Mouse (Mus musculus) layer of hippocampus, postnatal 25 days (tissue): Measurements from ENCODE around the gene Stard13. TPM values are rescaled to one million over a fixed set of nuclear protein-coding genes. Genes with fewer than 3 reads are reported as not detected.

Experiments used
- DNase-seq, 2 experiments: peaks; one replicate each; pipeline ENCODE4 v3.0.0; 2022; ENCODE audit warnings: mixed read lengths in 2 of 2, low spot score in 1 of 2; ENCODE audit errors: extremely low spot score in 1 of 2
- total RNA-seq, 2 experiments: library from RNA; stranded (reverse); gene quantifications; 2 replicates each; pipeline ENCODE4 v1.2.3; 2021

The Stard13 gene
- total RNA-seq, 2 experiments from 2014 or later: 17.6 to 20.6 TPM

DNA sequence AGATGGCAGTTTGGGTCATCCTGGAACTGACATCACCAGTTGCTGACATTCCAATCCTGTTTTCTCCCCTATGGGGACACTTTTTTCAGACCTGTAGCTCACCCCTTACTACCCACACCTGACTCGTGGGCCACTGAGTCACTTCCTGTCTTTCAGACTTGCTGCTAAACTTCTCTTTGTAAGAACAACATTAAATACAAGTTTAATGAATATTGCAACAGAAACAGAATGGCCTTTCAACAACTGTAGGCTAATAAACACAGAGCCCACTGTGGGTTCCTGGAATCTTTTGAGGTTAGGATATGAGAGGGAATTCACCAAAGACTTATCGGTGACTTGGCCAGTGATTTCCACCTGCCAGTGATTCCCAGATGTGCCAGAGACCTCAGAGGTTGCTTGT is 123.8 kb downstream of the Stard13 start:
- no peak for DNase-seq

- no peak for DNase-seq
These were observed 124.7 kb downstream of the Stard13 start for GRCm38 (mm10) chr5:151108955-151109354.

GRCm38 (mm10) chr5:151108291-151108897 is 125.2 kb downstream of the Stard13 start:
- DNase-seq: no peak

DNA sequence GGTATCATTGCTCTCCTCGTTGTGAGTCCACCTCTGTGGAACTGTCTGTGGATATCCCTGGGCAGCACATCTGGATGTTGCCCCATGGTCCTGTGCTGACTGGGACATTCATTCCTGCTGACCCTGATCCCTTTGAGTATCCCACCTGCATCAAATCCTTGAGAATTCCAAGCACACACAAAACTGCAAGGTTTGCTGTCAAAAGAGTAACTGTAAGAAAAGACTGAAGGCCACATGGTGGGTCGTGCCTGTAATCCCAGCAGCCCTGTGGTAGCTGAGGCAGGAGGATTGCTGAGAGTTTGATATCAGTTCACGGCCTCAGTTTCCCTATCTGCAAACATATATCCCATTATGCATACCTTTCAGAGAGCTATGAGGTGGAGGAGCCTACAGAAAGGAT is 126.8 kb downstream of the Stard13 start:
- no peak for DNase-seq

GRCm38 (mm10) chr5:151105054-151105971 is 128.3 kb downstream of the Stard13 start:
- no peak for DNase-seq

DNA sequence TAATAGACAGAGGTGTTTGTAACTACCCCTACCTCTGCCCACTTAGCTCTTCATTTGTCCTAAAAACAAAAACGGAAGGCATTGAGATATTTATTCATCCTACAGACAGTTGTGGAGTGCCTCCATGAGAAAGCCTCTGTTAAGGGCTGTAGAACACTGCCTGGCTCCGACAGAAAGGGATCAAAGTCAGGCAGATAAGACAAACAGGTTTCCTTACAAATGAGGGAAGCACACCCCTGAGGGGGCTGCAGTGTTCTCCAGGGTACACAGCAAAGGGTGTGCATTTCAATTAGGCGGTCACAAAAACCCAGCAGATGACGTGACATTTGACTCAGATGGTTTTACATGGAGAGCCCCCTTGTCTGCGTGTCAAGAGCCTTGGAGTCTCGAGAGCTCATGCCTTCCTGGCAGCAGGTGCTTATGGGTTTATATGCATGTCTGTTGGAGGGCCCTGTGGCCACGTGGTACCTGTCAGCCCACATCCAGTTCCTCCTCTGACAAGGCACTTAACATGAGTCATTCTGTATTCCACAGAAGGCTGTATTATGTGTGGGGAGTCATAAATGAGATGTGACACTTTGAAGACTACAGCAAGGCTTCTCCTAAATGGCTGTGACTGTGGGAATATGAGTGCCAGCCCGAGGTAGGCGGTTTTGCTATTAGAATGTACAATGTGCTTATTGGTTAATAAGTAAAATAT is 129.1 kb downstream of the Stard13 start:
- no peak for DNase-seq

GRCm38 (mm10) chr5:151103284-151103683 is 130.4 kb downstream of the Stard13 start:
- no peak for DNase-seq

- no peak for DNase-seq
These were observed 131.4 kb downstream of the Stard13 start for GRCm38 (mm10) chr5:151102262-151102661.

DNA sequence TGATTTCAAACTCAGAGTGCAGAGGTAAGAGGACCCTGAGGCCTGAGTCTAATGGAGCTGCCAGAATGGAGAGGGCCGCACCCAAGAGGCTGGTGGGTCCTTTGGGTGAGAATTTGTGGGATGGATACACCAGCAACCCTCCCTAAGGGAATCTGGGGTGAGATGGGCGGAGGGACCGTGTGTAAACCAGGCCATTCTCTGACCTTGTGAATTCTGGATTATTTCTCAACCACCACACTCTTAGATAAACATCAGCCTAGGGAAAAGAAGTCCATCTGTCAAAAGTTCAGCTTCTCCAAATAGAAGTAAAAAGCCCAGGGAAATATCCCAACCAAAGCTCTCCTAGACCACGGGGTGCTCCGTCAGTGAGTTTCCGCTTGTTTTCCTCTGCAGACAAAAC is 137.6 kb downstream of the Stard13 start:
- DNase-seq: no peak

DNA sequence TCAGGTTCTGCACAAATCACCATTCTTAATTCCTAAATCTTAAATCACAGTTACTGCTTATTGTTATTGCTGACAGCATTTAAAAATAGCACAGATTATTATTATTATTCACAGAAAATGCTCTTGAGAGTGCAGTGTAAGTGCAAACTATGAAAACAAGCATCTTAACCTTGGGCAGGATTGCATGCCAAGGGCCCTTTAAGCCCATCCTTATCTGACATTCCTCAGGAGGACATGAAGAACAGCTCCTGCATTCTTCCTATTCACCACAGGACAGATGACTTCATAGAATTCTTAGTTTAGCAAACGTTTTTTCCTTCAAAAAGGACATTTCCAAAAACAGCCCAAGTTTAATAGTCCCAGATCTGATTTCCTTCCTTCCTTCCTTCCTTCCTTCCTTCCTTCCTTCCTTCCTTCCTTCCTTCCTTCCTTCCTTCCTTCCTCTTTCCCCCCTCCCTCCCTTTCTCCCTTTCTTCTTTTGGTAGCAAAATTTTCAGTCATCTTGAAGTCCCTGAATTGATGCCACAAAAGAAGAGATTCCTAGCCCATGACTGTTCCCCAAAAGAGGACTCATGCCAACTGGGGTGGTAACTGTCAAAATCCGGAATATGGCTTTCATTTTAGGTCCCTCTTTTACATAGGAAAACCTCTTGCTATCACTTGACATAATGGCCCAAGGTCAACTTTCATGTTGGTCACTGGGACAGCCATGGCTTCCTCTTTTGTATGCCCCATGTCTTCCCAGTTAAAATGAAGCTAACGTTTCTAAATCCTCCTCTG is 140.6 kb downstream of the Stard13 start:
- no peak for DNase-seq

GRCm38 (mm10) chr5:151090996-151091395 is 142.6 kb downstream of the Stard13 start:
- DNase-seq: no peak

DNA sequence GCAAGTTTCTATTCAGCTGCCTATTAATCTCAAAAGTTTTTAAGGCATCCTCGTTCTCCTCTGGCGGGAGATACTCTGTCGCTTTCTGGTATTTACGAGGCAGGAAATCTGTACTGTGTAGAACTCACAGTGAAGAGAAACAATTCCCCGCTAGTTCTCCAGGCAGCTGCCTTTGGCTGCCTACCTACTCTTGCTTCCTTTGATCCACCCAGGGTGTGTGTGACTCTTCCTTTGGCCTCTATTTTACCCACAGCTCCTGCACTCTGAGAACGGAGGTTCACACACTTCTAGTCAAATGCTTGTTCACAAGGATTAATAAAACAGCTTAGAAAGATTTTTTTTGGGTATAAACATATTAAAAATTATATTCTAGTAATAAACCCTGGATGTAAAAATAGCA is 144.4 kb downstream of the Stard13 start:
- DNase-seq: no peak

DNA sequence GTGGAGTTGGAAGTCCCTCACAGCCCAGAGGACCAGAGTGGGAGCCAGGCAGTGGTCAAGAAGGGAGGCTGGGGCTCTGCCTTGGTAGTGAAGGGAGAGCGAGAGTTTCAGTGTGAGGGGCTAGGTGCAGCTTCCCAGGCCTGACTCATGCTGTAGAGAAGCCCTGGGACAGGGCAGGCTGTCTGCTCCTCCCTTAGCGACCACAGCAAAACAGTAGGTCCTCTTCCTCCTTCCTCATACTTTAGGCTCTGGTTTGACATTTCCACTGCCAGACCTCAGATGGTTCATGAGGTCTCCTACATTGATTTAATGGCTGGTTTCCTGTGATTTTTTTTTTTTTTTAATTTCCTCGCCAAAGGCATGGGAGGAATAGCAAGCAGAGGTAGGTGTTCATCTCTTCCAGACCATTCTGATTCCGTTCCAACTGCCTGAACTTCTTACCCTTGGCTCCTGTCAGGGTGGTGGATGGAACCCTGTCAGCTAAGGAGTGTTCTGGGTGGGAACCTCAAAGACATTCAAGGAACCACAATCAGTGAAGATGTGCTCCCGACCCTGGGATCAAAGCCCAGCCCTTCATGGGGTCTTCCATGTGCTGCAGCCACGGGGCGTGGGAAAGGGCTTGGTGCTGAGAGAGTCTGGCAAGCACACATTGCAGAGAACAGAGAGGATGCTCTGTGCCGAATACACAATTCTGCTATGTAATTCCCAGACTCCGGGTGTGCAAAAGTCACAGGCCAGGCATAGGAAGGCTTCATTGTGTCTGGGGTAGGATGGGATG is 147.0 kb downstream of the Stard13 start:
- no peak for DNase-seq

GRCm38 (mm10) chr5:151085749-151086148 is 147.9 kb downstream of the Stard13 start:
- DNase-seq: no peak

DNA sequence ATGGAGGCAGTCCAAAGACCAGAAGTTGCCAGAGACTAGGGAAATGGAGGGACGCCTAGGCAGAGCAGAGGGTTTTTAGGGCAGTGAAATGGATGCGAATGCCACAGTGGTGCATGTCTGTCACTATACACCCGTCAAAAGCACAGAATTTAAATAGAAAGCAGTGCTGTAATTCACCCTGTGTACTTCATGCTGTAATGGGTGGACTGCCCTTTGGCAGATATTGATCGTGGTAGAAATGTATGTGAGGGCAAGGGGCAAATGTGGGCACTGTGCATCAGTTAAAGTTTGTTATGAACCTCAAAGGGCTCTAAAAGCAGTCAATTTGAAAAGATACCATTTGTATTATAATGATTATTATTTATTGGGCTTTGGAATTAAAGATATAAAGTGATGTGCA is 153.4 kb downstream of the Stard13 start:
- no peak for DNase-seq

DNA sequence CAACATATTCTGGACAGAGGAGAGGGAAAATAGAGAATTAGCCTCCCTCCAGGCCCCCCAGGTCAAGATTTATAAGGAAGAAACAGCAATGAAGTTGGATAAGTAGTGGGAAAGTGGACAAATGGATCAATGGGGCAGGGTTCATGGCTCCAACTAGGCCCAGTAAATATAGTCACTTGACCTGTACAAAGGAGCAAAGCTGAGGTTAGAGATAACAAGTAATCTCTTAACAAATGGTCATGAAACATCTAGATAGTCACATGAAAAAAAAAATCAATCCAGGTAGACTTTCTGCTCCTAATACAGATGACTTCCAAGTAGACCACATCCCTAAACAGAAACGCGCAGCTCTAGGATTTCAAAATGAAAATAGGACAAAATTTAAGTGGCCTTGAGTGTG is 155.7 kb downstream of the Stard13 start:
- DNase-seq: no peak

DNA sequence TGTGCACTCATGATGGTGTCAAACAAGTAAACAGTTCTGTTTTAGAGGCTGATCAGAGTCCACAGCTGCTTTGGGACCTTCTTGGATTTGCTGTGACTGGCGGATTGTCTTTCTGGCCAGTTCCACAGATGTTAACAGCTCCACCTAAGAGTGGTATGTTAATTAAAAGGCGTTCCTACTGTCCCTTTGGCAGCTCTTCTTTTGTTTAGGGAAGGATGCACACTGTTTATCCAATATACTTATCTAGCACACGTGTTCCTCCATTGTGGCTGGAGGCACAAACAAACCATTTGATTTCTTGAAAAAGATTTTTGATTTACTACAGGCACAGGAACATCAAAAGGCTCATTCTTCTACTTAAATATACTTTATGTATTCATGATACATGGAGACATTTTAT is 156.7 kb downstream of the Stard13 start:
- DNase-seq: no peak

DNA sequence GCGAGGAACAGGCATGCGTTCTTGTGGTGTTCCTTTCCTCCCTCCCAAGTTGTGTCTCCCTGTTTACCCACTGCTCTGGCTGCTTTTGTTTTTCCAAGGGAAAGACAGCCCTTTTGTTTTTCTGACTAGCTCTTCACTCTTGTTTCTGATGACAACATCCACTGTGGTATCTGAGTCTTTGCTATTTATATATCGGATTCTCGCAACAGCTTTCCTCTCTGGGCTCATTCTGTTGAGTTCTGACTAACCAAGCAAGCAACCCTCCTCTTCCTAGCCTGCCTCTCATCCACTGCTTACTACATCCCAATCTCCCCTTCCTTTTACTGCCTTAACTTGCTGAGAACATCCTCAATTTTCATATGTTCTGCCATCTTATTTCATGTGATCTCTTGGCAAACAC is 159.4 kb downstream of the Stard13 start:
- no peak for DNase-seq

- DNase-seq: no peak
These were observed 162.2 kb downstream of the Stard13 start for GRCm38 (mm10) chr5:151071430-151071829.

DNA sequence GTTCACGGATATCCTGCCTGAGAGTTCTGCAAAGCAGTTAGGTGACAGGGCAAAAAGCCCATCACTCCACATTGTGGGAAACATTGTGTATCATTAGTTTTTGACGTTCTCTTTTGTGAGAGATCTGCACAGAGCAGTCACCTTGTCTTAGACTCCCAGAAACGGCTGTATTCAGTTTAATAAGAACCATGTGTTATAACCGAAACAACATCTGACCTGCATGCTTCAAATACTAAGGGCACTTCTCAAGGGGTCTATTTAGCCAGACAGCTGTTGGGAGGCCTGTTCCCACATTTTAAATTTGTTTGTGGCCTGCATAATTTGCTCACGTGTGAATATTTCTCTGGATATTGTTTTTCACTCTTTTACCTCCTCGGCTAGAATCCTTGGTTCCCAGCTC is 162.7 kb downstream of the Stard13 start:
- DNase-seq: no peak
